Mouse (Mus musculus) gastrocnemius, adult 8-10 months (tissue): ENCODE data around the gene Stat5a. TPM values are rescaled to one million over a fixed set of nuclear protein-coding genes. Genes with fewer than 3 reads are reported as not detected.

ENCODE experiments used
- DNase-seq, 2 experiments: peaks; one replicate each; pipeline ENCODE4 v3.0.0; 2022; ENCODE audit warnings: low spot score in 2 of 2
- total RNA-seq, 4 experiments: library from RNA; stranded (reverse); gene quantifications; 2 replicates each; pipeline ENCODE4 v1.2.4; 2022

Stat5a gene
- total RNA-seq, 4 experiments from 2014 or later, result 10.9 to 16.8 (median 11.0) TPM

- DNase-seq, result no peak
These were observed 22.0 kb upstream of the Stat5a start for GRCm38 (mm10) chr11:100836923-100837702.

GRCm38 (mm10) chr11:100838894-100839293, 20.3 kb upstream of the Stat5a start:
- no peak for DNase-seq

- no peak for DNase-seq
These were observed 19.6 kb upstream of the Stat5a start for GRCm38 (mm10) chr11:100839523-100839922.

GRCm38 (mm10) chr11:100840866-100841265, 18.3 kb upstream of the Stat5a start:
- no peak for DNase-seq

- DNase-seq, result no peak
These were observed 17.1 kb upstream of the Stat5a start for GRCm38 (mm10) chr11:100842025-100842424.

- no peak for DNase-seq
These were observed 16.0 kb upstream of the Stat5a start for GRCm38 (mm10) chr11:100843070-100843669.

- no peak for DNase-seq
These were observed 15.0 kb upstream of the Stat5a start for GRCm38 (mm10) chr11:100844121-100844520.

GRCm38 (mm10) chr11:100845793-100846192, 13.4 kb upstream of the Stat5a start:
- DNase-seq, result no peak

- DNase-seq, result no peak
These were observed 11.6 kb upstream of the Stat5a start for GRCm38 (mm10) chr11:100847572-100847971.

GRCm38 (mm10) chr11:100848080-100848479, 11.1 kb upstream of the Stat5a start:
- no peak for DNase-seq

GRCm38 (mm10) chr11:100848789-100849379, 10.3 kb upstream of the Stat5a start:
- DNase-seq, result no peak

- no peak for DNase-seq
These were observed 9.6 kb upstream of the Stat5a start for GRCm38 (mm10) chr11:100849456-100850037.

GRCm38 (mm10) chr11:100850038-100850777, 8.9 kb upstream of the Stat5a start, which contains the start of gene Stat5b:
Stat5b (minus strand) TSS chr11:100850724.
- peak; percentile 65 to 79 for DNase-seq

GRCm38 (mm10) chr11:100850778-100851528, 8.2 kb upstream of the Stat5a start:
- peak; percentile 53 to 57 for DNase-seq

GRCm38 (mm10) chr11:100852088-100852487, 7.1 kb upstream of the Stat5a start:
- DNase-seq, result no peak

GRCm38 (mm10) chr11:100853018-100853417, 6.1 kb upstream of the Stat5a start:
- no peak for DNase-seq

GRCm38 (mm10) chr11:100854268-100854667, 4.9 kb upstream of the Stat5a start:
- no peak for DNase-seq

GRCm38 (mm10) chr11:100855178-100855577, 4.0 kb upstream of the Stat5a start:
- no peak for DNase-seq

GRCm38 (mm10) chr11:100857960-100858359, 1.2 kb upstream of the Stat5a start:
- DNase-seq, result no peak

GRCm38 (mm10) chr11:100859579-100860075, 476 bp downstream of the Stat5a start:
- DNase-seq, result no peak
